Mouse (Mus musculus) liver, embryonic 14.5 days (tissue): Measurements from ENCODE around the gene Glmn.

Experiments
- CTCF ChIP-seq: IDR thresholded peaks from 2 replicates; pipeline ENCODE4 v1.5.1; 2016; ENCODE audit warnings: antibody characterized with exemption, low read depth, control low read depth
- EP300 ChIP-seq: IDR thresholded peaks from 2 replicates; pipeline ENCODE4 v1.6.1; 2016; ENCODE audit warnings: antibody characterized with exemption, low read depth

- TF ChIP-seq CTCF (no peak), EP300 (no peak)
Observed at GRCm38 (mm10) chr5:107507321-107507720, 90.4 kb downstream of the Glmn start, which contains the start of gene Gm42669.
